Mouse (Mus musculus) T-helper 1 cell (primary cell): ENCODE results near the gene Gm572.

ENCODE experiments used
- in situ Hi-C: fragments of 300-600 bp; cut with MboI, MseI; formaldehyde crosslinking; loops from one replicate; pipeline ENCODE4 v1.15.1; 2025; ENCODE audit warnings: high pct_unique_total_duplicates

Gm572 gene

DNA sequence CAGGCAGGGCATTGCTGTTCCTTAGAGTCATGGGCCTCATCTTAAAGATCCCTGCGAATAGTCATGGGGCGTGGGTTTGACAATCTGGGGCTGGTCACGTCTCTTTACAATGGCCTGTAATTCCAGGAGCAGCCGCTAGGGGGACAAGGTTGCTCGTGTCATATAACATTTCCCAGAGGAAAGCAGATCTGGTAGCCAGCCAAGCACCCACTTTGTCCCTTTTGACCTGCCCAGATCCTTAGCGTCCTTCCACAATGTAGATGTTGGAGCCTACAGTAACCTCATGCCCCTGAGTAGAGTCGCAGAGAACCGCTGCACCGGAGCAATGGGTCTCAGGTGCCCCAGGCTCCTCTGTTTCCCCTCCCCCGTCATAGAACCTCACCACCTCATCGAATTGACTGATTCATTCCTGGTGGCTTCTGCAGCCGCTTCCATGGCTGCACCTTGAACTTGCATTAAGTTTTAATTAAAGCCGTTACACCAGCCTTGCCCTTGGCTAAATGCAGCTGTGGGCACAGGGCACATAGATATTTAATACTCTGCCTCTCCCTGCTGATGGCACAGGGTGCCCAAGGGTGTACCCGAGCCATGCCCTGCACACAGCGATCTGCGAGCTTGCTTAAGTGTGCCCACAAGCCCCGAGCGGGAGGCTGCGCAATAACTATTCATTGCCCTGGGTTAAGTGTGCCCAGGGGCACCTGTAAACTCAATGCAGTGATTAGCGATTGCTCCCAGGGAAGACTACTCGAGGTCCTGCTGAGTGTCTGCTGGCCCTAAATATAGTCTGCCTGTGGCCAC is 19.2 kb downstream of the Gm572 start:
- in situ Hi-C loops: no loop called here

DNA sequence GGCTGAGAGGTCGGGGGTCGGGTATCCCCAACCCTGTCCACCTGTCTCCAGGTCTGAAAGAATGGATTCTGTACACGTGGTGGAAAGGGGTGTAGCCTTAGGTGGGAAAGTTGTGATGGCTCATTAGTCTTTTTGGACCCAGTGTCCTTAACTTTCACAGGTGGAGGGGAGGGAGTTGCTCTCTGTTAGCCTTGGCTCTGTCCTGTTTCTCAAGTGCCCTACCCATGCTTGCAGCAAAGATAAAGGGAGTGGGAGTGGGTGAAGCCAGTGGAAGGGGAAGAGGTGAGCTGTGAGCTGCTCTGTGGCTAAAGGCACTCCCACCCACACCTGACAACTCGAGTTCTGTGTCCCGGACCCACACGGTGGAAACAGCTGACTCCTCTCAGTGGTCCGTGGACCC is 20.2 kb downstream of the Gm572 start:
- in situ Hi-C loops: no loop called here

DNA sequence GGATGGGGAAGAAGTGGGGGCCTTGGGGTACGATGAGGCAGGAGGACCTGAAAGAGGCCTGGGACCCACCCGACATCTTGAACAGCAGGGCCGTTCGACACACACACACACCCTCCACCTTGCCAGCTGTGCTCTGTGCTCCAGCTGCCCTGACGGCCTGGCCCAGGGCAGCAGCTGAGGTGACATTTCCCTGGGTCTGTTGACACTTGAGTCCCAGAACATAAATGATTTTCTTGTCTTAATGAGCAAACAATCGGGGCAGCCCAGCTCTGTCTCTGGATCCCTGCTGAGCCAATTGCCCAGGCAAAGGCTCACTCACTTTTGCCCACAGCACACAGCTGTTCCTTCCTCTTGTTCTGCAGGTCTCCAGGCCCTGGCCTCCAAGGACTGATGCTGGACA is 20.9 kb downstream of the Gm572 start:
- in situ Hi-C loops: no loop called here

DNA sequence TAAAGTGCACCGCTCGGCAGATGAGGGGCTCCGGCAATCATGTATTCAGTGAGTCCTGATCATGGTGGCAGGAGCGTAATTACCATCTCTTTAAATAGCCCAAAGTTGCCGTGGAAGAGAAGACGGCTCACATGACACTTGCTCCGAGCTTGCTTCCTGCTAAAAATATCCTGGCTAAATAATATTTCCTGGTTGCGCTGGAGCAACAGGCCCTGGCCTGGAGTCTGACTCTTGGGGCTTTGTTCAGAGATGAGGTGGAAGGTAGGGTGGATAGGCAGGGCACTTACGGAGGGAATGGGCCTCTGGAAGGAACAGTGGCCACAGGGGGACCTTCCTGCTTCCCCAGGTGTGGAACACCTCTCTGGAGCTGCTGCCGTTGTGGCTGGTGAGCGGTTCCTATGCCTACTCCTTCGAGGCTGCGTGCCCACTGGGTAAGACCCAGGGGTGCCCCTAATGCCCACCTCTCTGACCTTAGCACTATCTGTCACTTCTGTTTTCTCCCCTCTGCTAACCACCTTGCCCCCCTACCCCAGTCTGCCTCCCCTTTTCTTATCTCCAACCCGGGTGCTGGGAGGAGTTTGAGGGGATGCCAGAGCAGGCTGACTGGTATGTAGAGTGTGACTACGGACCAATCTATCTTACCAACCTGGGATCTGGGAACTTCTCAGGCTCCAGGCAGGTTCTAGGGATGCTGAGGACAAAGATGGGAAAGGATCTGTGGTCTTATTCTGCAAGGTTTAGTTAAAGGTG is 24.1 kb downstream of the Gm572 start:
- in situ Hi-C loops: no loop called here

DNA sequence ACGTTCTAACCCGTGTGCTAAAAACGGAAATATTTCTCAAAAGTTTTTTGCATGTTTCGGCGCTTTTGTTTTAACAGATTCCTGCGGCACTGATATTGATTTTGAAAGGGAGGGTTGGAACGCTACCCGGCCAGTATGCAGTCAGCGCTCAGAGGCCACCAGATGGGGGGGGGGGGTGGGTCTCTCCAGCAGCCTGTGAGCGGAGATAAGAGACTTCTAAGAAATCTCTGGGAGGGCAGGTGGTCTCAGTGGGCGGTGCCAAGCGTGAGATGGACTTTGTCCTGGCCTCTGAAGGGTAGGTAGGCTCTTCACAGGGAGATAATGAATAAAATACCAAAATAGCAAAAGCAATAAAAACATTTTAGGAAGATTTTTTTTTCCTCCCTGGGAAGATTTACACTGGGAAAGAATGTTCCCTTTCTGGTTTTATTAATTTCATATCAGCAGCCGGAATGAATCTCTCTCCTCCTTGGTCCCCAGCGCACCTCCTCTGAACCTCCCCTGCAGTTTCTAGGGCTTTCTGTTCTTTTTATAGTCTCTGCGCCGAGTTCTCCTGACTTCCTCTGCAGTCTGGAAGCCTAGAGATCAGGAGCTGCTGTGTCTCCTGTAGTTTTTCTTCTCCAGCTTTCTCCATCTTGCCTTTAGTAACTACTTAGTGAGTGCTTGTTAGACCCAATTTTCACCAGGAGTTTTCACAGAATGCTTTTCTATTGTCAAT is 28.3 kb downstream of the Gm572 start:
- in situ Hi-C loops: no loop called here

DNA sequence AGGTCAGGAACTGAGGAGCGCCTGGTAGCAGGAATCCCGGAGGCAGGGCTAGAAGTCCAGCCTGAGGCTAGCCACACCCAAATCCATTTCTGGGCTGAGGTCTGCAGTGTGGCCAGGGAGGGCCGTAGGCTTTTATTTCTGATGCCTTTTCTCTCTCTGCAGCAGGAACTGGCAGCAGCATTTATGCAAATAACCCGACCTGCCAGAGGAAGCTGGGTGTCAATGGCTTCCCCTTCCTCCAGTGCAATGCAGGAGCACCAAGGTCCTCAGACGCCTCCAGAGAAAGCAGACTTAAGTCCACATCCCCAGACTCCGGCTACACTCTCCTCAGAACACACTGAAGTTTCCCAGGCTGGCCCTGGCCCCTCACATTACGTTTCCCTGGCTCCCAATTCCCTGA is 31.9 kb downstream of the Gm572 start:
- in situ Hi-C loops: no loop called here

DNA sequence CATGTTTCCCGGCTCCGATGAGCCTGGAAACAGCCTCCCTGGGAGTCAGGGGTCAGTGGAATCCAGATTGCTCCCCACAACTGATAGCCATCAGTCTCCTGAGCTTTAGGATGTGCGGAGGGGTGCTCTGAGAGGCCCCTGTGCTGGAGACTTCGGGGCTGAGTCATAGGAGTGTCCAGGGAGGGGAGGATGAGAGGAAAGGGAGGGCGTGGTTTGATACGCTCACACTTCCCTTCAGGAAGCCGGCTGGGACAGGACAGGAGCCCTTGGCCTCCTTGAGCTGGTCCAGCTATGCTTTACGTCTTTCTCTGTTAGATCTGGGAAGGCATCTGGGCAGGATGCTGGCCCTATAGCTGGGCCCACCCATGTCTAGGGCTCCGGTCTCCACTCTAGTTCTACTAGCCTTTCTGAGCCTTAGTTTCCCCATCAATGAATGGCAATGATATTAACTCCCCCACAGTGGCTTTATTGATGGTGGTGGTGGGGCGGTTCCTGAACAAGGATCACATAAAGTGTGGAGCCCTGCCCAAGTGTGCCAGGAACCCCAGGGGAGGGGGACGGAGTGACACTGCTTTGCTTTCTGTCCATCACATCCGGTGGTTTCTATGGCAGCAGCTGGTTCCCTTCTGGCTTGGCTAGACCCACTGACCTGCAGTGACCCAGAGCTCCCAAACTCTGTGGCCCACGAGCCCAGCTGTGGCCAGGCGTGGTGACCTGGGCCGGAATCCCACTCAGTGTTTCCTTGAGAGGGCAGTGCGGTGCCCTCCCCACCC is 33.3 kb downstream of the Gm572 start:
- in situ Hi-C loops: no loop called here

DNA sequence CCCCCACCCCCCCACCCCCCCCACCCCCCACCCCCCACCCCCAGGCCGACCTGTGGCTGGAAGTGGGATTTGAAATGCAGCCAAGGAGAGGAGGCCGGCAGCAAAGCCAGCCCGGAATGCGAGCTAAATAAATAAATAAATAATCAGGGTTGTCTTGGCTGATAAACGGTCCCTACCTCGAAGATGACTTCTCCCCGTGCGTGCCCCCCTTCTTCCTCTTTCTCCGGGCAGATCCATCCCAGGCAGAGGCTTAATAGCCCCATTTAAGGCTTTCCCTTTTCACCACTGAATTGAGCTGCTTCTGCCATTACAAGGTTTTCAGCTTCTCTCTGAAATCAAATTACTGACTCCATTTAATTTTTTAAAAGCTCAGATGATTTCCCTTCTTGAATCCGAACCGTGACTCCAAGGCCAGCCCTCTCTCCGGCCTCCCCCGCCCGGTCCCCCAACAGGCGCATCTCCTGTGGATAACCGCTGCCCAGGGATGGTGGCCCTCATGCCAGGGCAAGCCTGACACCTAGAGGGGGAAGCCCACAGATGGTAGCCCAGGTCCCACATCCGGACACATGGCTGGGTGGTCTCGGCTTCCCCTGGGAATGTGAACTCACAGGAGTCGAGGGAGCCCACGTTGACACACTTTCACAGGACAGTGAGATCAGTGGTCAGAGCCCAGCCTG is 34.0 kb downstream of the Gm572 start:
- in situ Hi-C loops: no loop called here

DNA sequence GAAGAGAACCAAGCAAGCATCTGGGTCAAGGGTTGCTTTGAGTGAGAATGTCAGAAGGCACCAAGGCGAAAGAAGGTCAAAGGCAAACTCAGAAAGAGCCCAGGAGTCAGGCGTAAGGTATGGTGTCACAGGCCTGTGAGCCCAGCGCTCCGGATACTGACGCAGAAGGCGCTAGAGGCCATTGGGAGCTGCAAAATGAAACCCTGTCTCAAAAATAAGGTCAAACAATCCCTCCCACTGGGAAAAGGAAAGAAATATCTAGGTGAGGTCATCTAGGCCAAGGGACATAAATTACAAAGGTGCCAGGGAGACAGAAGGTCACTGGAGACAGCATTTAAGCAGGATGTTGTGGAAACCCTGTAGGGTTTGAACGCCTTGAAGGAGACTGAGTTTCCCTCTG is 35.0 kb downstream of the Gm572 start:
- in situ Hi-C loops: no loop called here

DNA sequence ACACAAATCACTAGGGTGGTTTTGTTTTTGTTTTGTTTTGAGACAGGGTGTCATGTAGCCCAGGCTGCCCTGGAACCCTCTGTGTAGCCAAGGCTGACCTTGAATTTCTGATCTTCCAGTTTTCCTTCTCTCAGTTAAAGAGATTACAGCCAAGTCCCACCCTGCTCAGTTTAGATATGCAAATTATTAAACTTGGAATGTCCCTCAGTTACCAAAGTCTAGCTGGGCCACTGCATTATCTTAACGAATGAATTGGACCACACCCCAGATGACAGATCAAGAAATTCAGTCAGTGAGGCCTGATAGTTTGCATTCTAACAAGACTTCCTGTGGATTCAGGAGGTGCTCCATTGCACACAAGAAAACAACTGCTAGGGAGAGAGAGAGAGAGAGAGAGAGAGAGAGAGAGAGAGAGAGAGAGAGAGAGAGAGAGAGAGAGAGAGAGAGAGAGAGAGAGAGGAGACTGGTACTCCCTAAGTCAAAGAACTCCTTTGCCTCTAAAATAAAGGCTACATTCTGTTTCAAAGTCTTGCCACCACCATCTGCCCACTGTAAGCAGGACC is 37.5 kb downstream of the Gm572 start:
- in situ Hi-C loops: no loop called here

DNA sequence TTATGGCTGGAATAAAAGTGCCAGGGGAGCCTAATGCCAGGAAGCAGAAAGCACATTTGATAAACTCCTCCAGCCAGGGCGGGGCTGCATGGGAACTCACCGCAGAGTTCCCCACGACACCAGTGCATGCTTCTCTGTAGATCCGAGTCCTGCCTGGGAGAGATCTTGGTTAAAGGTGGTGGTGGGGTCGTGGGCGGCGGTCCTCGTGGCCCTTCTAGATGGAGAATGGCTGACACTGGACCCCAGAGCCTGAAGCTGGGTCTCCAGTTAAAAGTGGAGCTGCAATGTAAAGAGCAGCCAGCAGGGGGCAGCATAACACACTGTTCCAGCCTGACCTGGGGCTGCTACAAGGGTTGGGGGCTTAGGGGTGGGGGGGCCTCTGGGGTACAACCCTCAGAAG is 38.3 kb downstream of the Gm572 start:
- in situ Hi-C loops: no loop called here

DNA sequence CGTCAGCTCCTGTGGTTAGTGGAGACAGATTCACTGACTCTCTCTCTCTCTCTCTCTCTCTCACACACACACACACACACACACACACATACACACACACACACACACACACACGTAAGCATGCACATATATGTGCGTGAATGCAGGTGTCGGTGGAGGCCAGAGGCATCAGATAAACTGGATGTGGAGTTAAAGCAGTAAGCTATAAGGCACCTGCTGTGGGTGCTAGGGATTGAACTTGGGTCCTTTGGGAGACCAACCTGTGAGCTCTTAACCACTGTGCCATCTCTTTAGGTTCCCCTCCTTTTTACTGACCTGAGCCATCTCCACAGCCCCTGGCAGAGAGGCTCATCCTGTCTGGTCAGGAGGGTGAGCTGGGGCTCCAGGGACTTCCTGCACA is 39.8 kb downstream of the Gm572 start:
- in situ Hi-C loops: no loop called here

DNA sequence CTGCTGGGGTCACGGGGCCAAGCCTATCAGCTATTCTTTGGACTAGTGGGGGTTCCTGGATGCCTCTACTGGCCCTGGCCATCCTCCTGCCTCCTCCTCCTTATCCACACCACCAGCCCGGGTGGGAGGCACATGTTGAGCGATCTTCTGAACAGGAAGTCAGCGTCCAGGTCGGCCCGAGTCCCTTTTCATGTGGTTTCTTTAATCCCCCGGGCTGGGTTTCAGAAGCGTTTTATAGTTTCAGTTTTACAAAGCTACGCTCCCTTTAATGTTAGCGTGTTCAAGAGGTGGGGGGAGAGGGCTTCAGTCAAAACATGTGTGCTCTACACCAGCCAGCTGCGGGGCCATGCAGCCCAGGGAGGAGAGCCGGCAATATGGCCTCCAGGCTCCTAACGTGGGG is 40.4 kb downstream of the Gm572 start:
- in situ Hi-C loops: no loop called here

DNA sequence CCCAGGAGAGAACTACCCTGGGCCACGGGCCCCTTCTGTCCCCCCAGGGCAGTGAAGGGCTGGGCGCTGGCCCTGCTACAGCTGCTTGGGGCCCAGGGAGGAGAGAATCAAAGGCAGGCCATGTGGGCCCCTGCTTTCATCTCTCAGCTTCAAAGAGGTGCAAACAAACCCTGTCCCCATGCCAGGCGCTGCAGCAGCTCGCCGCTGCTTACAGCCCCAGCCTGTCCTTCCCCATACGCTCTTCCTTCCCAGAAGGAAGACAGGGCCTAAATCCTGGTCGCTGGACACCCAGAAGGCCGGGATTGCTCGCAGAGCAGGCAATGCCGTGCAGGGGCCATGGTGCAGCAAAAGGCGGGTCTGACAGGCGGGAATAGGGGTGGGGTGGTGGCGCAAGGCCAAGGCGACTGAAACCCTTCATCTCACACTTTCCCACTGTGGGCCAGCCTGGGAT is 43.4 kb downstream of the Gm572 start:
- in situ Hi-C loops: no loop called here

DNA sequence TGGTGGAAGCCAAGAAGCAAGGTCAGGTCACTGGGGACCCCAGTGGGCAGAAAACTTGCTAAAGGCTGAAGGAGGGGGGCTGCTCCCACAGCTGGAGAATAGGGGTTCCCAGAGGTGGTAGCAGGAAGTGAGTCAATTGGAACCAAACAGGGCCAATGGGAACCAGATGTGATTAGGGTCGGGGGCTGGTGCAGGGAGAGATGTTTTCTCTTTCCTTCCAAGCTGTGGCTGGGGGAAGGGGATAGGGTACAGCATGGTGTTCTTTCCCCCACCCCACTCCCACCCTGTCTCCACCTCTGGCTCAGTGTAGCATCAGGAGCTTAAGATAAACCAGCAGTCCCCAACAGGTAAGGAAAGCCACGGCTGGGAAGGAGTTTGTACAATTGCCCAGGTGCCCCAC is 45.0 kb downstream of the Gm572 start:
- in situ Hi-C loops: no loop called here

DNA sequence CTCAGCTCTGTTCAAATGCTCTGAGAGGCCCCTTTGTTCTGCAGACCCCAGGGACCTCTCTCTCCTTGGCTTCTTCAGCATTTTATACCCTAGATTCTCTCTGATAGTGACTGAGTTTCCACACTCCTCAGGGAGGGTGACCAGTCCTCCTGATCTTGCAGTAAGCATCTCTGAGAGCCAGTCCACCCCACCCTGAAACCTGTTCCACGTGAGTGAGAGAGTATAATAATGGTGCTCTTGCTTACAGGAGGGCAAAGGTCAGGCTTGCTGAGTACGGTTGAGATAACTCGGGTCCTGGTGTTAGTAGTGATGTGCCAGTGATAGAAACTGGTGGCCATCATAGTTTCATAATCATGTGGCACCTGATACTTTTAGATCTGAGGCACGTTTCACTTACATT is 48.1 kb downstream of the Gm572 start:
- in situ Hi-C loops: no loop called here

DNA sequence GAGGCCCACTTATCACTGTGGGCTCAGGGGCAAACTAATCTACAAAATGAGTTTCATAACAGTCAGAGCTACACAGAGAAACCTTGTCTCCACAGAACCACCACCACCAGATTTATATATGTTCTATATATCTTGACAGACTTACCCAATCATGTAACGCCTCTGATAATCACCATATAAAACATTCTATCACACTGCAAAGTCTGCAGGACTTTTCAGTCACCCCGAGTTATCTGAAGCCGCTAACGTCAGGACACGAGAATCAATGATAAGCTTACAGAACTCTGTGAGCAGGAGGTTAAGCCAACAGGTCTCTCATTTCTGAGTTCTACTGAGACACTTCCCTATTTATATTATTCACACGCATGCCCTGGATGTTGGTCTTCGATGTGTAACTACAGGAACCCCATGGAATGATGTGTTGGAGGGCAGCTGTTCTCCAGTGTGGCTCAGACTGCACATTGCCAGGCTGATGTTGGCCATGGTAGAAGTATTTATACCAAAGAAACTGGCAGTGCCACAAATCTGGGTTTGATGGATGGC is 50.4 kb downstream of the Gm572 start:
- in situ Hi-C loops: no loop called here

DNA sequence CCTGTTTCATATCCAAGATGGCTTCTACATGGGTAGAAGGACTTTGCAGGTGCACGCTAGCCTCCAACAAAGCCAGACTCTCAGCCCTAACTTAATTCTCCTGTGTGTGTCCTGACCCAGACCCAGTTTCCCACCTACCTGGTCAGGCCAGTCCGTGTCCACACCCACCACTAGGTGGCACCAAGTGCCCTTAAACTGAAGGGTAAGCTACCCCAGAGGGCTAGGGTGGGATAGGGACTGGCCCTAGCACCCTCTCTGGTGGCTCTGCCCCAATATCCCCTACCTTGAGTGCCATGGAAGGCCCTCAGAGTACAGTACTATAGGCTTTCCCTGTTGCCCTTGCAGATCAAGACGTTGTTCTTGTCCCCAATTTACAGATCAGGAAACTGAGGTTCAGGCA is 61.6 kb downstream of the Gm572 start:
- in situ Hi-C loops: no loop called here

DNA sequence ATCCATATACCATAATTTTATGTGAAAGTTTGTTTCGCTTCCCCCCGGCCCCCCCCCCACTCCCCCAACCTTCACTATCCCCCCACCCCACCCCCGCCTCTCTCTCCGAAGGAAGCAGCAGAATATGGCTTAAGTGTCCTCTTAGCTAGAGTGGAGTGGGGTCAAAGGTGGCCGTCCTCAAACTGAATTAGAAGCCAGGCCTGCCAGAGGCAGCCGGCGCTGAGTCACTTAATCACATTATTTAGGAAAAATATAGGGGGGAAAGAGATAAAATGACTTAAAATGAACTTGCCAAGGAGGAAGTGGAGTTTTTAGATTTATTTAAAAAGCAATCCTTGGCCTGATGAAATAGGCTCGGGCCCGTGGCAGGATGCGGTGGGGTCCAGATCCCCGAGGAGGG is 65.7 kb downstream of the Gm572 start:
- in situ Hi-C loops: no loop called here

DNA sequence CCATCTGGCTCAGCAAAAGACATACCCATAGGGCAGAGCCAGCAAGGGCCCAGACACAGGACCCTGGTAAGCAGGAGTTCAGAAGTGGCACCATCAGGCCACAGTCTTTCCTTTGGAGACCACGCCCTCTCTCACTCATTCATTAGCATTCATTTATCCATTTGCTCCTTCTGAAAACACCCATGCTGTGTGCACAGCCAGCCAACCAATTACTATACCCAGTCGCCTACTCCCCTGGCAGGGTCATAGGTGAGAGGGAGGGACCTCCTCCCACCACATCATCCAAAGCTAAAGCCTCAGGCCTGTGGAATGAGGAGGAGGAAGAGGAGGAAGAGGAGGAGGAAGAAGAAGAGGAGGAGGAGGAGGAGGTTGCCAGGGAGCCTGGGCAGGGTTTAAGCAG is 67.3 kb downstream of the Gm572 start:
- in situ Hi-C loops: no loop called here

DNA sequence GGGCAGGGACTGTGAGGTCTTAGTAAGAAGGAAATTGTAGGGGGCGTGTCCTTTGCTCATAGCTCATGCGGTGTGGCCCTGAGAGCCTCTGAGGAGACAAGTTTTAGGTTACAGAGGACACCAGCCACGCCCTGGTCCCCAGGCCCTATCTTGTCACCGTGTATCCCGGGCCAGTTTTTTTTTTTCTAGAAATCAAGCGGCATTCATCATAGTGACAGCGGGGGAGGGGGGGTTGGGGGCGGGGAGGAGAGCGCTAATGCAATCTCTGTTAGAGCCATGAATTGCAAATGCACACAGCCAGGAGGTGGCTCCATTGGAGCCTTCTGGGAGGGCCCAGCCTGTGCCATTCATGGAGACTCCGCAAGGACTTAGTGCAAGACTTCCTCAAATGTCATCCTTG is 68.2 kb downstream of the Gm572 start:
- in situ Hi-C loops: no loop called here
